Mouse (Mus musculus) hindbrain, embryonic 11.5 days (tissue): ENCODE measurements at regions not wholly inside any gene's neighbourhood (a gene's known extent, or its start where the extent isn't known, plus 50 kb on each side); places are given as distances from the start of the nearest gene placed in this dataset.
A peak's percentile ranks its signal among the peaks of the same experiment; 100 is the strongest.

Experiments
- ATAC-seq: fragments of 200-750 bp; cut with Nextera tagmentation; 2 replicates; pipeline ENCODE4 v1.8.0; 2017; ENCODE audit warnings: mild to moderate bottlenecking, moderate TSS enrichment, moderate library complexity; ENCODE audit not compliant: low FRiP score
- DNase-seq: peaks from one replicate; pipeline ENCODE4 v3.0.0-alpha.2; 2015; ENCODE audit warnings: low spot score
- H3K27ac ChIP-seq: fragments of 300-500 bp; sonication (generic); 2 replicates; pipeline ENCODE4 v1.5.1; 2014; ENCODE audit warnings: mild to moderate bottlenecking, low read depth, low read length
- H3K27me3 ChIP-seq: fragments of 300-500 bp; sonication (generic); 2 replicates; pipeline ENCODE4 v1.6.1; 2014; ENCODE audit warnings: mild to moderate bottlenecking, low read length, moderate library complexity, mixed read lengths; ENCODE audit not compliant: control insufficient read depth, insufficient read depth
- H3K36me3 ChIP-seq: fragments of 300-500 bp; sonication (generic); 2 replicates; pipeline ENCODE4 v1.6.1; 2014; ENCODE audit warnings: mild to moderate bottlenecking, low read length, moderate library complexity, mixed read lengths; ENCODE audit not compliant: control insufficient read depth, insufficient read depth
- H3K4me1 ChIP-seq: fragments of 300-500 bp; sonication (generic); replicated peaks from 2 replicates; pipeline ENCODE4 v1.6.1; 2014; ENCODE audit warnings: low read length, mixed read lengths; ENCODE audit not compliant: control insufficient read depth, insufficient read depth
- H3K4me2 ChIP-seq: fragments of 300-500 bp; sonication (generic); replicated peaks from 2 replicates; pipeline ENCODE4 v1.6.1; 2014; ENCODE audit warnings: mild to moderate bottlenecking, low read depth, low read length
- H3K4me3 ChIP-seq: fragments of 300-500 bp; sonication (generic); 2 replicates; pipeline ENCODE4 v1.5.1; 2014; ENCODE audit warnings: low read depth, low read length
- H3K9ac ChIP-seq: fragments of 300-500 bp; sonication (generic); 2 replicates; pipeline ENCODE4 v1.6.1; 2014; ENCODE audit warnings: low read depth, low read length
- H3K9me3 ChIP-seq: fragments of 300-500 bp; sonication (generic); 2 replicates; pipeline ENCODE4 v1.6.1; 2016; ENCODE audit warnings: low read length; ENCODE audit not compliant: control insufficient read depth
- WGBS: fragments of 180-500 bp; shearing (Covaris S2); extraction: QIAGEN DNeasy Blood & Tissue Kit; methylation state at CpG from one replicate; pipeline ENCODE4 v1.1.7; 2014; 5-methylcytosine and 5-hydroxymethylcytosine counted together

DNA sequence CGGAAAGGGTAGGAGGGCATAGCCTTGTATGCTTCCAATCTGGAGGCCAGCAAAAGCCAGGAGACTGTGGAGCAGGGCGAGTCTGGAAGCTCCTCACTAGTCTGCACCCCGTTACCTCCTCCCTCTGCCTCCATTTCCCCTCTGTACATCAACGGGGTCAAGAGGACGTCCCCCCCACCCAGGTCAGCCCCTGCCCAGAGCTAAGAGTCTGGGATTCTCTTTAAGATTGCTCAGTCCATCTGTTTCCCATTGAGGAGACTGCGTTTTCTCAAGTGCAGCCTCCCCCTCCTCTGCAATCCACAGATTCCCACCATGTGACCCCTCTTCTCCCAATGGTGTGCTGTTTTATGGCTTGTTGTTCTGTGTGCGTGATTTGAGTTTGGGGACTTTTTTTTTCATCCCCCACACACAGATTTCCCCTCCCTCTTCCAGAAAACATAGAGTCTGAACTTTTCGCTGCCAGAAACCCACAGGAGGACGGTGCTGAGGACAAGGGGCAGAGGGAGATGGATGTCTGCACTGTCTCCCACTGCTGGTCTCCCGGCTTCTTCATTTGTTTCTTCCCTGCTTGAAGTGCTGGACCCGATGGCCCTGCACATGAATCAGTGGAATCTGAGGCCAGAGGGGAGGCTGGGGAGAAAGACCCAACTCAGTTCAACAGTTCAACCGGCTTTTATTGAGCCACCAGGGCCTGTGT is 162.6 kb downstream of the Cyp26b1 start:
- DNase-seq (peak; percentile 25), ATAC-seq (no peak)
- Histone ChIP-seq H3K27ac (no peak overlapping the region), H3K4me1 (peaks cover 2% of the 10 kb centered on the region; the same call in 1 of the 2 replicates), H3K4me2 (no peak overlapping the region), H3K9ac (no peak overlapping the region), H3K36me3 (no peaks in the 10 kb centered on the region), H3K27me3 (no peaks in the 10 kb centered on the region), H3K9me3 (no peaks in the 10 kb centered on the region), H3K4me3 (no peak overlapping the region)
- WGBS: 38% methylated on average over 12 of the region's 12 CpGs

DNA sequence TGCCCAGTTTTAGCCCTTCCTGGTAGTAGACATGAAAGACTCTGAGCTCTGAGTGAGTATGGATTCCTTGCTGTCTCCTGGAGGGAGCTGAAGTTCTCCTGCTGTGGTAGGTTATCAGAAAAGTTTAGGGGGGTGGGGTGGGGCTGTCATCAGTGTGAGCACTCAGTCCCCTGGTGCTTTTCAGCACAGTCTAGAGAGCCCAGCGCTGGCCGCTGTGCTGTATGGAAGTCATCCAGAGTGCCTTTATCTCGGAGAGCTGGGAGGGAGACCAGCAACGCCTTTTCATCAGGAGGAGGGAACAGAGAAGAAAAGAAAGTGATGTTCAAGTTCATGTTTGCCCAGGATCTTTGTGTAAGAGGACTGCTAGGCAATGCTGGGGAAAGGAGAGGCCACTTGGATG is 163.6 kb downstream of the Cyp26b1 start:
- H3K27me3 ChIP-seq: no peaks in the 10 kb centered on the region
- H3K4me2 ChIP-seq: no peak overlapping the region
- no peak overlapping the region for H3K9ac ChIP-seq
- WGBS: 70% methylated on average over 4 of the region's 4 CpGs
- DNase-seq: no peak
- no peak for ATAC-seq
- no peak overlapping the region for H3K4me3 ChIP-seq
- no peaks in the 10 kb centered on the region for H3K9me3 ChIP-seq
- H3K36me3 ChIP-seq: no peaks in the 10 kb centered on the region
- no peak overlapping the region for H3K27ac ChIP-seq
- H3K4me1 ChIP-seq: peaks cover 2% of the 10 kb centered on the region; the same call in 1 of the 2 replicates

DNA sequence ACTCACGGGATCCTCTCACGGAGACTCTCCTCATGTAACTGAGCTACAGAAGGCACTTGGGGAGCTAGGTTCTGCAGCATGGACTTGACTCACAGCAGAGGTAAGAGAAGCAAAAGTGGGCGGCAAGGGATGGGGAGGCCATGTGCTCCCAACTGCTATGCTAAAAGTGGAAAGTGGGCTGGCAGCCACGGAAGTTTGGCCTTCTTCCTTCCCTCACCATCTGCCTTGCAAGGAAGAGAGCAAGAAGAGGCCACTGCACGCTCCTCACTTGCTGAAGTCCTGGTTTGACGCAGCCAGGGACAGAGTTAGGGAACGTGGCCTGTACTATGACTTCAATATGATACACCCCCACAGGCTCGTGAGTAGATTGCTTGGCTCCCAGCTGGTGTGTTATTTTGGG is 164.5 kb downstream of the Cyp26b1 start:
- ATAC-seq (no peak), DNase-seq (no peak)
- Histone ChIP-seq H3K36me3 (no peaks in the 10 kb centered on the region), H3K9me3 (no peaks in the 10 kb centered on the region), H3K9ac (no peak overlapping the region), H3K4me2 (no peak overlapping the region), H3K27ac (no peak overlapping the region), H3K4me3 (no peak overlapping the region), H3K4me1 (peaks cover 2% of the 10 kb centered on the region; the same call in 1 of the 2 replicates), H3K27me3 (no peaks in the 10 kb centered on the region)
- 85% methylated on average over 8 of the region's 8 CpGs for WGBS

DNA sequence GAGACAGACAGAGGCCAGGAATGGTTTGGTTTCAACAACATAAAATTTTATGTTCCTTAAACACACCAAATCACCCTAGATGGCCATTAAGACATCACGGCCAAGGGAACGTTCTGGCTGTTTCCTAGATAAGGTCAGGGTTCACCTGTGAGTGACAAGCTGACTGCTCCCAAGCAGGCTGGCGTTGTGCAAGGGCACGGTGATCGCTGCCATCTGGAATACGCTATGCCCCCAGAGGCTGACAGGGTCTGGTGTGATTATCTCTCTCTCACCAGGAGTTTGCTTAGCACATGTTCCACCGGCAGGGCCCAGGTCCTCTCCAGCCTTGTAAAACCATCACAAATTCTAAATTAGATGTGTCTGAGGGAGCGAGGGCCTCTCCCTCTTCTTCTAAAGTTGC is 167.0 kb downstream of the Cyp26b1 start:
- no peak overlapping the region for H3K4me3 ChIP-seq
- no peak overlapping the region for H3K4me2 ChIP-seq
- WGBS: 57% methylated on average over 8 of the region's 8 CpGs
- H3K4me1 ChIP-seq: no peaks in the 10 kb centered on the region
- H3K27me3 ChIP-seq: no peaks in the 10 kb centered on the region
- H3K27ac ChIP-seq: no peak overlapping the region
- ATAC-seq: no peak
- H3K36me3 ChIP-seq: no peaks in the 10 kb centered on the region
- no peaks in the 10 kb centered on the region for H3K9me3 ChIP-seq
- no peak overlapping the region for H3K9ac ChIP-seq
- no peak for DNase-seq

DNA sequence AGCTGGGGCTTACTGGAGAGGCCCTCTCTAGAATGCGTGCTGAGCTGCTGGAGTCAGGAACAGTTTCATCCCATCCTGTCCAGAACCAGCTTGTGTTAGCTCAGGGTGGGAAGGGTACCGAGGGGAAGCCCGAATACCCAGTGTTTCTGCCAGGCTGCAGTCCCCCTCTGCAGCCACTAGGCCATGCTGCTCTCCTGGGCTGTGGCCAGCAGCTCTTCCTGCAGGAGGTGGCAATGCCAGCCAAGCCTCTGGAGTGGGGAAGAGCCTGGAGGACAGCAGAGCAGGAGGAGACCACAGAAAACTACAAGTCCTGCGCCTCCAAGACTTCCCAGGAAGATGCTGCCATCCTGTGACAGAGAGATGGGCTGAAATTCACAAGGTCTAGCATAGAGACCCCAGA is 167.9 kb downstream of the Cyp26b1 start:
- no peak overlapping the region for H3K27ac ChIP-seq
- 38% methylated on average over 4 of the region's 4 CpGs for WGBS
- H3K9me3 ChIP-seq: no peaks in the 10 kb centered on the region
- ATAC-seq (no peak), DNase-seq (peak; percentile 44)
- no peaks in the 10 kb centered on the region for H3K27me3 ChIP-seq
- no peak overlapping the region for H3K4me2 ChIP-seq
- no peak overlapping the region for H3K9ac ChIP-seq
- no peak overlapping the region for H3K4me3 ChIP-seq
- H3K36me3 ChIP-seq: no peaks in the 10 kb centered on the region
- no peaks in the 10 kb centered on the region for H3K4me1 ChIP-seq

DNA sequence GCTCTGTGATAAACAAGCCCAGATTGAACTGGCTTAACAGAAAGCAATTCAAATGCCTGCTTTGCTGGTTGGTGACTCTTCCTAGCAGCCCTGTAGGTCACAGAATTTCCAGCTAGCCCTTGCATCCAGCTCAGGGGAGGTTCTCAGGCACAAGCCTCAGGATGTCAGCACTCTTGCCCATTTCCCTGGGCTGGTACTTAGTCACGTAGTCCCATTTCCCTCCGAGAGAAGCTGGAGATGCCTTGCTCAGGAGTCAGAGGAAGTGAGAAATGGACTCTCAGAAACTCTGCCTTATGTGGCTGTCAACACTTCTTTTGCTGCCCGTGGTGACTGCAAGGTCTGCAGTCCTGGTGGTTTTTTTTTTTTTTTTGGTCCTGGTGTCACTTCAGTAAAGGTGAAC is 170.8 kb downstream of the Cyp26b1 start:
- Histone ChIP-seq H3K4me2 (no peak overlapping the region), H3K27me3 (no peaks in the 10 kb centered on the region), H3K4me1 (no peaks in the 10 kb centered on the region), H3K27ac (no peak overlapping the region), H3K9me3 (no peaks in the 10 kb centered on the region), H3K4me3 (no peak overlapping the region), H3K36me3 (no peaks in the 10 kb centered on the region), H3K9ac (no peak overlapping the region)
- DNase-seq (no peak), ATAC-seq (no peak)
- WGBS: 59% methylated on average over 3 of the region's 3 CpGs

DNA sequence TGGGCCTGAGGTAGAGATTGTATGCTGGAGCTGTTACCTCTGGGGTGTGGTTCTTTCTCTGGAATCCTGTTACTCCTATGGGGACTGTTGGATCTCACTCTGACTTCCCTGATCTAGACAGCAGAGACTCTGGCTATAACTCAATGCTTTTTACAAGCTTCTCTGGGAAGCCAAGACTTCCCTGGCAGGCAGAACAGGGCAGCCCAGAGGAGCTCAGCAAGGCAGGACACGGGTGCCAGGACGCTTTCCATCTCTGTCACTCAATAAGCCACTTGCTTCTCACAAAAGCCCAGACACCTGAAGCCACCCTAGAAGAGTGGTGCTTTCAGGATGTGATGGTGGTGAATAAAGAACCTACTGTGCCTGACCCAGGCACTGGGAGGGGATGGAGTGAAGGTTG is 174.0 kb downstream of the Cyp26b1 start:
- DNase-seq: no peak
- no peak overlapping the region for H3K9ac ChIP-seq
- ATAC-seq: no peak

DNA sequence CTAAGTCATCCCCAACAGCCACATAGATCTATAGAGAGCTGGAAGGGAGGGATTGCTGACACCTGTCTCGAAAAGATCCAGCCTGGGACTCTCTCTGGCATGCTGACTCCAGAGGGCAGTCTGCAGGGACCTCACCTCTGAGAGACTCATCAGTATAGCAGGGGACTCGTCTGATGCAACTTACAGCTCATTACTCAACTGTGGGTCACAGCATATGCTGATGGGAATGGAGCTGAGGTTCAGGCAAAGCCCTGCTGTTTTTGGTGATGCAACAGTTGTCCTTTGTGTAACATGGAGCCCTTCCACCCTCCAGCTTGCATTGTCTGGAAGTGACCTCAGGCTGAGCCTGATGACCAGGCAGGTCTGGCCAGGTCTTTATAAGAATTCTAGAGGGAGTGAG is 174.4 kb downstream of the Cyp26b1 start:
- no peak for DNase-seq
- no peaks in the 10 kb centered on the region for H3K36me3 ChIP-seq
- no peaks in the 10 kb centered on the region for H3K27me3 ChIP-seq
- WGBS: 75% methylated on average over 2 of the region's 2 CpGs
- H3K9ac ChIP-seq: no peak overlapping the region
- no peak for ATAC-seq
- H3K4me2 ChIP-seq: no peak overlapping the region
- no peaks in the 10 kb centered on the region for H3K4me1 ChIP-seq
- no peak overlapping the region for H3K27ac ChIP-seq
- H3K9me3 ChIP-seq: no peaks in the 10 kb centered on the region
- no peak overlapping the region for H3K4me3 ChIP-seq

More for the DNA sequence above, 174.0 kb downstream of the Cyp26b1 start:
- WGBS: 79% methylated on average over 2 of the region's 2 CpGs
- H3K4me2 ChIP-seq: no peak overlapping the region
- no peak overlapping the region for H3K4me3 ChIP-seq
- H3K9me3 ChIP-seq: no peaks in the 10 kb centered on the region
- no peaks in the 10 kb centered on the region for H3K27me3 ChIP-seq
- no peaks in the 10 kb centered on the region for H3K36me3 ChIP-seq
- H3K27ac ChIP-seq: no peak overlapping the region
- no peaks in the 10 kb centered on the region for H3K4me1 ChIP-seq

DNA sequence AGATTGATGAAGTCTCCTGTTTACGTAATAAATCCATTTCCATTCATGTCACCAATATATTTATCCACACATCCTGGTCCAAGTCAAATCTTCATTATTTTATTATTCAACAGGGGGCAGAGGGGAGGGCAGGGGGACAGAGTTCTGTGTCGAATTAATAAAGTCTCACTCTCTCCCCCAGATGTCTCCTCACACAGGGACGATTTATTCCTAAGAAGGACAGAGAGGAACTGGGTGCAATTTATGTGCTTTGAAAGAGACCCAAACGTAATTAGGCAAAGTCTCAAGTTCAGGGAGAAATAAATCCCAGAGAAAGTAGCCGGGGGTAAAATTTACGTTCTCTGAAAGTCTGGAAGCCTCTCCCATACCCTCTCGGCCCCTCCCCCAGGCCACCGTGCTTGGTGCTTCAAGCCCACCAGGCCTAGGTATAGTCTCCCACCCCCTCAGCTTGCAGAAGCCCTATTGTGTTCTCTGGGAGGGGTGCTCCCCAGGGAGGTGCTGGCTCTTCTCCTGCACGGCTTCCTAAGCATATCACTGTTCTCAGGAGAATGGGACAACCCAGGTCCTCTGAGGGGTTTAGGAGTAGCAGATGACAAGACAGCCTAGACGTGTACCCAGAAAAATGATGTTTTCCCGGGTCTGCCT is 176.6 kb downstream of the Cyp26b1 start:
- no peak for ATAC-seq
- Histone ChIP-seq H3K27me3 (no peaks in the 10 kb centered on the region), H3K4me3 (no peak overlapping the region), H3K4me2 (no peak overlapping the region), H3K9me3 (no peaks in the 10 kb centered on the region), H3K27ac (no peak overlapping the region), H3K4me1 (no peaks in the 10 kb centered on the region), H3K36me3 (no peaks in the 10 kb centered on the region), H3K9ac (no peak overlapping the region)
- WGBS: 67% methylated on average over 11 of the region's 11 CpGs
- no peak for DNase-seq
